Mouse (Mus musculus) midbrain, embryonic 13.5 days (tissue): ENCODE results near the gene Lgr6. TPM values are rescaled to one million over a fixed set of nuclear protein-coding genes. Genes with fewer than 3 reads are reported as not detected.

Experiments used
- ATAC-seq: fragments of 200-750 bp; cut with Nextera tagmentation; 2 replicates; pipeline ENCODE4 v1.8.0; 2017; ENCODE audit warnings: mild to moderate bottlenecking, moderate TSS enrichment, moderate library complexity
- H3K27ac ChIP-seq: fragments of 300-500 bp; sonication (generic); 2 replicates; pipeline ENCODE4 v1.5.1; 2015; ENCODE audit warnings: inconsistent platforms, mild to moderate bottlenecking, moderate library complexity
- H3K27me3 ChIP-seq: fragments of 300-500 bp; sonication (generic); 2 replicates; pipeline ENCODE4 v1.6.1; 2015; ENCODE audit warnings: mild to moderate bottlenecking, inconsistent platforms
- H3K36me3 ChIP-seq: fragments of 300-500 bp; sonication (generic); 2 replicates; pipeline ENCODE4 v1.6.1; 2015; ENCODE audit warnings: mild to moderate bottlenecking, inconsistent platforms
- H3K4me1 ChIP-seq: fragments of 300-500 bp; sonication (generic); replicated peaks from 2 replicates; pipeline ENCODE4 v1.6.1; 2015; ENCODE audit warnings: inconsistent platforms
- H3K4me2 ChIP-seq: fragments of 300-500 bp; sonication (generic); replicated peaks from 2 replicates; pipeline ENCODE4 v1.6.1; 2015; ENCODE audit warnings: moderate library complexity, mild to moderate bottlenecking, inconsistent platforms
- H3K4me3 ChIP-seq: fragments of 300-500 bp; sonication (generic); replicated peaks from 2 replicates; pipeline ENCODE4 v1.5.1; 2015; ENCODE audit warnings: mild to moderate bottlenecking, inconsistent platforms
- H3K9ac ChIP-seq: fragments of 300-500 bp; sonication (generic); replicated peaks from 2 replicates; pipeline ENCODE4 v1.6.1; 2015; ENCODE audit warnings: mild to moderate bottlenecking, inconsistent platforms
- H3K9me3 ChIP-seq: fragments of 300-500 bp; sonication (generic); 2 replicates; pipeline ENCODE4 v1.6.1; 2016; ENCODE audit warnings: mild to moderate bottlenecking, inconsistent platforms
- WGBS: fragments of 180-500 bp; shearing (Covaris S2); methylation state at CpG from one replicate; pipeline ENCODE4 v1.1.7; 2015; 5-methylcytosine and 5-hydroxymethylcytosine counted together
- polyA plus RNA-seq: library from polyadenylated mRNA; unstranded; fragments of >200 nt; fragmentation: Nextera tagmentation; extraction: Ambion mirVana; gene quantifications from 2 replicates; pipeline ENCODE4 v1.2.1, GENCODE M21; 2015

Gene Lgr6
- polyA plus RNA-seq, 1 experiment from 2014 or later: 0.44 TPM

DNA sequence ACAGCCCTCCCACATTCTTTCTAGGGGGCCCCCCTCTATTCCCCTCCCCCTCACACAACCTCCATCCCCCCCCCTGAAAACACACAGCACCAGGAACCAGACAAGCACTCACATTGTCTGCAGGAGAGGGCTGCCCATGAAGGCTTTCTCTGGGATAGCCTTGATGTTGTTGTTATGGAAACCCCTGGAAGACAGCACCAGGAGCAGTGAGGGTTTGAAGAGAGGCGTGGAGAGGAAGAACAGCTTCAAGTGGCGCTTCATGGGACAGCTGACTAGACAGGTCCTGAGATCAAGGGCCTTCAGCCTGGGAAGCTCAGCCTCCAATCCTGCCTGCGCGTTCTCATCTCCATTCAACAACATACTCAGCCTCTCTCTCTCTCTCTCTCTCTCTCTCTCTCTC lies 101.7 kb downstream of the Lgr6 start:
- peak; percentile 78 for ATAC-seq
- peaks cover 4% of the 10 kb centered on the region; the same call in 1 of the 2 replicates for H3K4me1 ChIP-seq
- H3K27me3 ChIP-seq: no peaks in the 10 kb centered on the region
- no peak overlapping the region for H3K9ac ChIP-seq
- no peak overlapping the region for H3K27ac ChIP-seq
- 40% methylated on average over 4 of the region's 4 CpGs for WGBS
- no peak overlapping the region for H3K4me2 ChIP-seq
- H3K4me3 ChIP-seq: no peak overlapping the region
- no peaks in the 10 kb centered on the region for H3K9me3 ChIP-seq
- H3K36me3 ChIP-seq: no peaks in the 10 kb centered on the region

DNA sequence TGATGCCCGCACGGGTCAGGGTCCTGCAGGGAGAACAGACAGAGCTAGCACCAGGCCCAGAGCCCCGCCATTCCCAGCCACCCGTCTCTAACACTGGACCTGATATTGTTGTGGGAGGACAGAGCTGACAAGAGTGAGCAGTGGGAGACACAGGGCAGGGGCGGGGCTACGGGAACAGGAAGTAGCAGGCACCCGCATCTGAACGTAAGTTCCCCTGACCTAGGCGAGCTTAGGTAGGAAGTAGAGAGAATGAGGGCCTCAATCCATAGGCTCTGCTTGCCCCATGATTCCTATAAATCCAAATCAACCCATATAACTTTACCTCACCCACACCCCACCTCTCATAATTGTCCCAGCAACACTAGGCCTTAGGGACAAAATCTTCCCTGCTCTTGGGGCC lies 104.5 kb downstream of the Lgr6 start:
- no peaks in the 10 kb centered on the region for H3K27me3 ChIP-seq
- WGBS: 84% methylated on average over 9 of the region's 9 CpGs
- peaks cover 7% of the 10 kb centered on the region for H3K4me1 ChIP-seq
- no peak overlapping the region for H3K9ac ChIP-seq
- H3K4me3 ChIP-seq: no peak overlapping the region
- no peak overlapping the region for H3K27ac ChIP-seq
- no peaks in the 10 kb centered on the region for H3K9me3 ChIP-seq
- ATAC-seq: no peak
- no peak overlapping the region for H3K4me2 ChIP-seq
- H3K36me3 ChIP-seq: no peaks in the 10 kb centered on the region

- H3K27ac ChIP-seq: no peak overlapping the region
- no peak overlapping the region for H3K9ac ChIP-seq
- no peaks in the 10 kb centered on the region for H3K36me3 ChIP-seq
- H3K4me2 ChIP-seq: no peak overlapping the region
- no peak overlapping the region for H3K4me3 ChIP-seq
- WGBS: 87% methylated on average over 8 of the region's 8 CpGs
- H3K27me3 ChIP-seq: 0 out of 2 replicates have a peak, but pooled peaks cover 5% of the 10 kb centered on the region
- peaks cover 8% of the 10 kb centered on the region for H3K4me1 ChIP-seq
- H3K9me3 ChIP-seq: no peaks in the 10 kb centered on the region
- ATAC-seq: no peak
Observed at GRCm38 (mm10) chr1:134998231-134998630, 106.8 kb downstream of the Lgr6 start.

DNA sequence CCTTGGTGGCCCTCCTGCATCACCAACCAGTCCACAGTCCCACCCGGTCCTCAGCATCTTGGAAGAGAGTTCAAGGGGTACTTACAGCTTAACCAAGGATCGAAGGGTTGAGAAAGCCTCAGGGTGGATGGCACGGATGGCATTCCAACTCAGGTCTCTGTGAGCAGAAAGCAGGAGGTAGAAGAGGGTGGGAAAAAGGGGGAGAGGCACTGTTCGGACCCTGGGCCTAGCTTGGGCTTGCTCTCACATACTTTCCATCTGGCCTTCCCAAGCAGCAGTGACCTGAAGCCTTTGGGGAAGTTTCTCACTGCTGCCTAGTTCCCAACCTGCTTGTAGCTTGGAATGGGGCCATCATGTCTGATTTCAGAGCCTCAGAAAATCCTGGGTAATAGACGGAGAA lies 107.5 kb downstream of the Lgr6 start:
- Histone ChIP-seq H3K4me1 (peaks cover 6% of the 10 kb centered on the region), H3K9me3 (no peaks in the 10 kb centered on the region), H3K4me2 (no peak overlapping the region), H3K4me3 (no peak overlapping the region), H3K36me3 (no peaks in the 10 kb centered on the region), H3K27ac (no peak overlapping the region), H3K27me3 (0 out of 2 replicates have a peak, but pooled peaks cover 5% of the 10 kb centered on the region), H3K9ac (no peak overlapping the region)
- no peak for ATAC-seq
- 81% methylated on average over 5 of the region's 5 CpGs for WGBS

DNA sequence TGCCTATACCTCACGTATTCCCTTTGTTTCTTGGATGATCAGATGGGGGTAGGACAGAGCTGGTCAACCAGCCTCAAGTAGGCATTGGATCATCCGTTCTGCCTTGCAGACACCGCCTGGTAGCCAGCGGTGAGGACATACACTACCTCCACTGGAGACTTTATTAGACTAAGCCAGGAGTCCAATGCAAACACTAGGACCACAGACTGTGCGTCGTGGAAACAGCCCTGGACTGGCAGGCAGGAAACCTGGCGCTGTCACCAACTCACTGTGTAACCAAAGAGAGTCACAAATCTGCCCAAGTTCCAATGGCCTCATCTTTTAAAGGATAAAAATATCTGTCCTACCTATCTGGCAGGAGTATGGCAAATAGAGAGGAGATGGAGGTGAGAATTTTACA lies 108.6 kb downstream of the Lgr6 start:
- H3K27ac ChIP-seq: no peak overlapping the region
- no peak overlapping the region for H3K9ac ChIP-seq
- H3K4me2 ChIP-seq: no peak overlapping the region
- no peak for ATAC-seq
- H3K36me3 ChIP-seq: no peaks in the 10 kb centered on the region
- H3K9me3 ChIP-seq: no peaks in the 10 kb centered on the region
- peaks cover 6% of the 10 kb centered on the region for H3K4me1 ChIP-seq
- H3K4me3 ChIP-seq: no peak overlapping the region
- 89% methylated on average over 7 of the region's 7 CpGs for WGBS
- 0 out of 2 replicates have a peak, but pooled peaks cover 5% of the 10 kb centered on the region for H3K27me3 ChIP-seq

GRCm38 (mm10) chr1:134995954-134996353 lies 109.1 kb downstream of the Lgr6 start:
- 0 out of 2 replicates have a peak, but pooled peaks cover 5% of the 10 kb centered on the region for H3K27me3 ChIP-seq
- peaks cover 6% of the 10 kb centered on the region for H3K4me1 ChIP-seq
- no peak overlapping the region for H3K4me3 ChIP-seq
- no peaks in the 10 kb centered on the region for H3K9me3 ChIP-seq
- 22% methylated on average over 1 of the region's 1 CpGs for WGBS
- H3K4me2 ChIP-seq: no peak overlapping the region
- no peaks in the 10 kb centered on the region for H3K36me3 ChIP-seq
- no peak overlapping the region for H3K9ac ChIP-seq
- H3K27ac ChIP-seq: no peak overlapping the region
- ATAC-seq: 0 out of 2 replicates have a peak, but pooled peaks have one; percentile 20

DNA sequence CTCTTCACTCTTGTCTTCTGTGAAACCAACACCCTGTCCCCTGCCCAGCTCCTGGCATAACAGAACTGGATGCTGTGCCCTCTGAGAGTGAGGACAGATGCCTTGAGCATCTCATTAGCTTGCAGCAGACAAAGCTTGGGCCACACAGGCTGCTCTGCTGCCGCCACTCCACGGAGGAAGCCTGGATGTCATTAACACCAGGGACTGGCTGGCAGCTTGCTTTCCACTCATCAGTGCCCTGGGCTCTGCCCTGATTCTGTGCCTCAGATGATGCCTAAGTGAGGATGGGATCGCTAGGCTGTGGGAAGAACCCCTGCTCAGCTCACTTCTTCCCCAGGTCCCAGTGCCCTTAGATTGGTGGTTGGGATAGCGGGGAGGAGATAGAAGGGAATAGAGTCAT lies 109.6 kb downstream of the Lgr6 start:
- Histone ChIP-seq H3K36me3 (no peaks in the 10 kb centered on the region), H3K27me3 (peaks cover 7% of the 10 kb centered on the region; the same call in 1 of the 2 replicates), H3K27ac (no peak overlapping the region), H3K9me3 (no peaks in the 10 kb centered on the region), H3K4me3 (no peak overlapping the region), H3K4me2 (no peak overlapping the region), H3K4me1 (peaks cover 6% of the 10 kb centered on the region), H3K9ac (no peak overlapping the region)
- 49% methylated on average over 4 of the region's 4 CpGs for WGBS
- no peak for ATAC-seq

- 87% methylated on average over 3 of the region's 3 CpGs for WGBS
- Histone ChIP-seq H3K9ac (no peak overlapping the region), H3K36me3 (no peaks in the 10 kb centered on the region), H3K27me3 (peaks cover 13% of the 10 kb centered on the region; the same call in 1 of the 2 replicates), H3K4me1 (peaks cover 6% of the 10 kb centered on the region), H3K4me3 (no peak overlapping the region), H3K27ac (no peak overlapping the region), H3K9me3 (no peaks in the 10 kb centered on the region), H3K4me2 (no peak overlapping the region)
- ATAC-seq: no peak
Observed at GRCm38 (mm10) chr1:134994739-134995138, 110.3 kb downstream of the Lgr6 start.

DNA sequence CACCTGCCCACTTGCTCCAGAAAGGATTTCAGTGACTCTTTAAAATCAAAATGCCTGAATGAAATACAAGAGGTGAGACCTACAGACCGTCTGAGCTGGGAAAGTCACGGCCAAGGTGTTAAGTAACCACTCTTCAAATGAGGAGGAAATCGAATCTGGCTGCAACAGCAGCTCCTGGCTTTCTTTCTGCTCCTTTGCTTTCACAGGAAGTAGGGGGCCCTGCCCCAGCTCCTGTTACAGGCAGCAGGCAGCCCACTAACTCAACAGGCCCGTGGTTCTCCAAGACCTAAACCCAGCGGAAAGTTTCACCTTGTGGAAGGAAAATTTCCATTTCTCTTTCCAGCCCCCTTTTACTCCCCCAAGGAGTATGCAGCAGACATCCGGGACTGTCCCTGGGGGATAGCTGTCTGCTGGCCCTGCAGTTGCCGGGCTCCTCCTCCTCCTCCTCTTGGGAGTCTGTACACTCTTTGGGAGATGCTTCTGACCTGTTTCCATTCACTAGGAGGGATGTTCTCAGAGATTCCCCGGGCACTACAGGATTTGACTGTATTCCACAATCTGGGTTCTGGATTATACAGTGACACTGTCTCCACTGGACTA lies 112.9 kb downstream of the Lgr6 start:
- no peak overlapping the region for H3K4me2 ChIP-seq
- H3K4me1 ChIP-seq: peaks cover 15% of the 10 kb centered on the region
- no peak overlapping the region for H3K4me3 ChIP-seq
- ATAC-seq: no peak
- WGBS: 61% methylated on average over 8 of the region's 8 CpGs
- no peaks in the 10 kb centered on the region for H3K36me3 ChIP-seq
- peaks cover 20% of the 10 kb centered on the region for H3K27me3 ChIP-seq
- H3K9me3 ChIP-seq: no peaks in the 10 kb centered on the region
- no peak overlapping the region for H3K27ac ChIP-seq
- H3K9ac ChIP-seq: no peak overlapping the region

GRCm38 (mm10) chr1:134989372-134989771 lies 115.7 kb downstream of the Lgr6 start:
- no peak overlapping the region for H3K27ac ChIP-seq
- no peak for ATAC-seq
- H3K9me3 ChIP-seq: no peaks in the 10 kb centered on the region
- peaks cover 28% of the 10 kb centered on the region for H3K27me3 ChIP-seq
- no peak overlapping the region for H3K4me2 ChIP-seq
- H3K4me1 ChIP-seq: peaks cover 8% of the 10 kb centered on the region
- 6% methylated on average over 7 of the region's 7 CpGs for WGBS
- no peak overlapping the region for H3K4me3 ChIP-seq
- no peaks in the 10 kb centered on the region for H3K36me3 ChIP-seq
- H3K9ac ChIP-seq: no peak overlapping the region

- peaks cover 8% of the 10 kb centered on the region for H3K4me1 ChIP-seq
- peak overlapping the region; percentile 70 for H3K9ac ChIP-seq
- H3K4me3 ChIP-seq: peak overlapping the region; percentile 47
- no peak overlapping the region for H3K27ac ChIP-seq
- H3K27me3 ChIP-seq: peaks cover 23% of the 10 kb centered on the region
- peak overlapping the region; percentile 72 for H3K4me2 ChIP-seq
- 11% methylated on average over 14 of the region's 14 CpGs for WGBS
- peak; percentile 72 for ATAC-seq
- H3K9me3 ChIP-seq: no peaks in the 10 kb centered on the region
- no peaks in the 10 kb centered on the region for H3K36me3 ChIP-seq
Observed at GRCm38 (mm10) chr1:134987962-134988341, 117.1 kb downstream of the Lgr6 start.

DNA sequence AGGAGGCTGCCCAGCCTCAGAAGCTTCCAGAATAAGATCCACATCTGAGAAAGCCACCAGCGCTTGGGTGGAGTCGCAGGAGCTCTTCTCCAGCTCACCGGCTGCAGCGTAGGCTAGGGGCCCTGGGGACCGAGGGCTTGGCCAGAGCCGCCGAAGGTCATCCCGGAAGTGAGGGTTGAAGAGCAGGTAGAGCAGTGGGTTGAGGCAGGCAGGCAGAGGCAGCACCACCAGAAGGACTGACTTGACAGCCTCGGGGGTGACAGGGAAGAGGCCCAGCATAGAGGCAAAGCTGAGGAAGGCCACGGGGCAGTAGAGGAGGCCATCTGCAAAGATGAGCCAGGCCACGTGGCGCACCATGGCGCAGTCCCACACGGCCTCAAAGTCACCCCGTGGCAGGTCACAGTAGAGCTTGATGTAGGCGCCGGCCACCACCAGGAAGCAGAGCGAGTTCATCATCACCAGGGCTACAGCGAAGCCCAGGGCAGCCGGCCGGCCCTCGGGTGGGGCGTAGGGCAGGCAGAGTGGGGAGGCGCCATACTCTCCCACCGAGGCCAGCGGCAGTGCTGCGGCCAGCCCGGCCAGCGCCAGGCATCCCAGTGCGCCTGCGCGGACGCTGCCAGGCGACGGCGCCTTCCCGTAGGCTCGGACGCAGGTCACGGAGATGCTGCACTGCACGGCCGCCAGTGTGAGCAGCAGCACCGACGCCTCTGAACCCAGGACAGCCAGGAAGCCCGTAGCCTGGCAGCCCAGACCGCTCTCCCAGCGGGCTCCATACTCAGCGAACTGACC lies 117.7 kb downstream of the Lgr6 start:
- WGBS: 35% methylated on average over 48 of the region's 48 CpGs
- Histone ChIP-seq H3K4me1 (peaks cover 8% of the 10 kb centered on the region), H3K36me3 (no peaks in the 10 kb centered on the region), H3K9ac (peak overlapping the region; percentile 70), H3K27me3 (peaks cover 23% of the 10 kb centered on the region), H3K27ac (no peak overlapping the region), H3K9me3 (no peaks in the 10 kb centered on the region), H3K4me2 (peak overlapping the region; percentile 72), H3K4me3 (peak overlapping the region; percentile 47)
- ATAC-seq: peak; percentile 90
